Mouse (Mus musculus) thymus, postnatal 25 days (tissue): Measurements from ENCODE around the gene Dclk3.

ENCODE experiments used
- DNase-seq: peaks from one replicate; pipeline ENCODE4 v3.0.0; 2022

Dclk3 gene

GRCm38 (mm10) chr9:111490583-111490982 is 51.7 kb downstream of the Dclk3 start:
- DNase-seq = no peak

GRCm38 (mm10) chr9:111491280-111491679 is 52.4 kb downstream of the Dclk3 start:
- no peak for DNase-seq

- DNase-seq = no peak
Observed at GRCm38 (mm10) chr9:111493490-111493889, 54.6 kb downstream of the Dclk3 start.

- peak; percentile 40 for DNase-seq
Observed at GRCm38 (mm10) chr9:111495561-111495960, 56.7 kb downstream of the Dclk3 start.

- peak; percentile 43 for DNase-seq
Observed at GRCm38 (mm10) chr9:111497074-111497811, 58.4 kb downstream of the Dclk3 start.

GRCm38 (mm10) chr9:111500211-111500610 is 61.3 kb downstream of the Dclk3 start:
- DNase-seq = no peak

GRCm38 (mm10) chr9:111506075-111506474 is 67.2 kb downstream of the Dclk3 start:
- DNase-seq = no peak

GRCm38 (mm10) chr9:111514586-111515473 is 75.9 kb downstream of the Dclk3 start:
- no peak for DNase-seq

GRCm38 (mm10) chr9:111515536-111515935 is 76.7 kb downstream of the Dclk3 start:
- no peak for DNase-seq

GRCm38 (mm10) chr9:111522226-111522625 is 83.3 kb downstream of the Dclk3 start:
- DNase-seq = no peak

- DNase-seq = no peak
Observed at GRCm38 (mm10) chr9:111523111-111523510, 84.2 kb downstream of the Dclk3 start.

GRCm38 (mm10) chr9:111523871-111524270 is 85.0 kb downstream of the Dclk3 start:
- DNase-seq = no peak

- DNase-seq = no peak
Observed at GRCm38 (mm10) chr9:111534744-111535423, 96.0 kb downstream of the Dclk3 start.

- DNase-seq = no peak
Observed at GRCm38 (mm10) chr9:111535445-111536064, 96.7 kb downstream of the Dclk3 start.
